Mouse (Mus musculus) intestine, embryonic 14.5 days (tissue): ENCODE measurements around the gene Ubash3b. TPM values are rescaled to one million over a fixed set of nuclear protein-coding genes. Genes with fewer than 3 reads are reported as not detected.

Experiments
- ATAC-seq: fragments of 200-750 bp; cut with Nextera tagmentation; replicated peaks from 2 replicates; pipeline ENCODE4 v1.8.0; 2017; ENCODE audit warnings: low read depth, moderate number of reproducible peaks, moderate TSS enrichment, moderate library complexity; ENCODE audit not compliant: low FRiP score, low TSS enrichment
- DNase-seq: peaks from one replicate; pipeline ENCODE4 v3.0.0-alpha.2; 2018; ENCODE audit warnings: low spot score
- H3K27ac ChIP-seq: fragments of 300-500 bp; sonication (generic); 2 replicates; pipeline ENCODE4 v1.5.1; 2014; ENCODE audit warnings: low read depth, mild to moderate bottlenecking, control low read depth
- H3K27me3 ChIP-seq: fragments of 300-500 bp; sonication (generic); replicated peaks from 2 replicates; pipeline ENCODE4 v1.6.1; 2014; ENCODE audit warnings: low read length, control low read depth; ENCODE audit not compliant: control insufficient read depth, insufficient read depth
- H3K36me3 ChIP-seq: fragments of 300-500 bp; sonication (generic); 2 replicates; pipeline ENCODE4 v1.6.1; 2014; ENCODE audit warnings: low read length, control low read depth; ENCODE audit not compliant: control insufficient read depth, insufficient read depth
- H3K4me1 ChIP-seq: fragments of 300-500 bp; sonication (generic); replicated peaks from 2 replicates; pipeline ENCODE4 v1.6.1; 2014; ENCODE audit warnings: low read length, control low read depth, mixed read lengths; ENCODE audit not compliant: control insufficient read depth, insufficient read depth
- H3K4me2 ChIP-seq: fragments of 300-500 bp; sonication (generic); 2 replicates; pipeline ENCODE4 v1.6.1; 2014; ENCODE audit warnings: low read length
- H3K4me3 ChIP-seq: fragments of 300-500 bp; sonication (generic); 2 replicates; pipeline ENCODE4 v1.5.1; 2014; ENCODE audit warnings: low read depth, low read length, control low read depth, mixed read lengths
- H3K9ac ChIP-seq: fragments of 300-500 bp; sonication (generic); 2 replicates; pipeline ENCODE4 v1.6.1; 2014; ENCODE audit warnings: mild to moderate bottlenecking, low read length
- H3K9me3 ChIP-seq: fragments of 300-500 bp; sonication (generic); 2 replicates; pipeline ENCODE4 v1.6.1; 2016; ENCODE audit warnings: low read length, control low read depth; ENCODE audit not compliant: control insufficient read depth
- WGBS: fragments of 180-500 bp; shearing (Covaris S2); extraction: QIAGEN DNeasy Blood & Tissue Kit; methylation state at CpG from one replicate; pipeline ENCODE4 v1.1.7; 2014; 5-methylcytosine and 5-hydroxymethylcytosine counted together
- polyA plus RNA-seq: library from polyadenylated mRNA; unstranded; fragments of >200 nt; fragmentation: Nextera tagmentation; extraction: Ambion mirVana; gene quantifications from 2 replicates; pipeline ENCODE4 v1.2.1, GENCODE M21; 2014

Ubash3b gene
- polyA plus RNA-seq, 1 experiment from 2014 or later = 5.5 TPM

DNA sequence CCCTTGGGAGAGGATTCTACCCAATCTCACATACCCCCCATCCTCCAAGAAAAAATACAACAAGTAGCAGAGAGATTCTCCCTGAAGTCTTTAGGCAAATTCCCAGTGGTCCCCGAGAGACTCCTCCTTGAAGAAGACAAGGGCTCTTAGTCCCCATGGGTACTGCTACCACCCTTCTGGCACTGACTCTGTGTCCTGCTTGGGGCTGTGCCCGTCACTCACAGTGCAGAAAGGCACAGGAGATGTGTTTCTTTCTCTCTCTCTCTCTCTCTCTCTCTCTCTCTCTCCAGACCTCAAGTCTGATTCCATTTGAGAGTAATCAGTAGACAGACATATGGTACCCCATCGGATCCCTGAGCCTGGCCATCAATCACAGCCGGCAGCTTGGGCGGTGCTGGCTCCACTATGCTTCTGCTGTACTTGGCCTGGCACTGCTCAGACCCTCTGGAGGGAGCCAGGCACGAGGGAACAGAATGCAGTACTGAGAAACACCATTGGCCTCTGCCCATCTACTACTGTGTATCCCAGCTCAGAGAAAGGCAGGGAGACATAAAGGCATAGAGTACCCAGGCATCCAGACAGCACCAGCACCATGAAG lies 12.3 kb downstream of the Ubash3b start:
- no peak overlapping the region for H3K4me2 ChIP-seq
- no peak overlapping the region for H3K27ac ChIP-seq
- DNase-seq = no peak
- no peak for ATAC-seq
- no peak overlapping the region for H3K9ac ChIP-seq
- no peak overlapping the region for H3K4me3 ChIP-seq
- H3K36me3 ChIP-seq = no peaks in the 10 kb centered on the region
- H3K27me3 ChIP-seq = no peaks in the 10 kb centered on the region
- H3K4me1 ChIP-seq = peaks cover 11% of the 10 kb centered on the region
- WGBS = 58% methylated on average over 6 of the region's 6 CpGs
- no peaks in the 10 kb centered on the region for H3K9me3 ChIP-seq

DNA sequence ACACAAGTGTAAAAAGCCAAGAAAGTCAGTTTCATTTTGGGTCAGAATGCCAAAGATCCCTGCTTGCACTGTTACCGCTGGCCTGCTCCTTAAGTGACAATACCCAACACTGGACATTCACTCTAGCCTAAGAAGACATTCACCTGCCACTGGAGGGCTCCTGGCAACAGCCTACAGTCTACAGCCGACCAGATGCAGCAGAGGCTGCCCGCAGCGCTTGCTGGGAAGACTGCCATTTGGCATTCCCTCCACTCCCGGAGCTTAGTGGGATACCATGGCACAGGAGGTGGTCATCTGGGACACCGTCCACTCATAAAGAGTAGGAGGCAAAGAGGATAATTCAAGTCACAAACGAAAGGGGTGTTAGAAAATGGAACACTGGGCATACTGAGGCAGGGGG lies 12.9 kb downstream of the Ubash3b start:
- Histone ChIP-seq H3K27ac (no peak overlapping the region), H3K27me3 (no peaks in the 10 kb centered on the region), H3K4me1 (peaks cover 11% of the 10 kb centered on the region), H3K36me3 (no peaks in the 10 kb centered on the region), H3K9me3 (no peaks in the 10 kb centered on the region), H3K9ac (no peak overlapping the region), H3K4me3 (no peak overlapping the region), H3K4me2 (no peak overlapping the region)
- 83% methylated on average over 7 of the region's 7 CpGs for WGBS
- no peak for DNase-seq
- ATAC-seq = no peak

DNA sequence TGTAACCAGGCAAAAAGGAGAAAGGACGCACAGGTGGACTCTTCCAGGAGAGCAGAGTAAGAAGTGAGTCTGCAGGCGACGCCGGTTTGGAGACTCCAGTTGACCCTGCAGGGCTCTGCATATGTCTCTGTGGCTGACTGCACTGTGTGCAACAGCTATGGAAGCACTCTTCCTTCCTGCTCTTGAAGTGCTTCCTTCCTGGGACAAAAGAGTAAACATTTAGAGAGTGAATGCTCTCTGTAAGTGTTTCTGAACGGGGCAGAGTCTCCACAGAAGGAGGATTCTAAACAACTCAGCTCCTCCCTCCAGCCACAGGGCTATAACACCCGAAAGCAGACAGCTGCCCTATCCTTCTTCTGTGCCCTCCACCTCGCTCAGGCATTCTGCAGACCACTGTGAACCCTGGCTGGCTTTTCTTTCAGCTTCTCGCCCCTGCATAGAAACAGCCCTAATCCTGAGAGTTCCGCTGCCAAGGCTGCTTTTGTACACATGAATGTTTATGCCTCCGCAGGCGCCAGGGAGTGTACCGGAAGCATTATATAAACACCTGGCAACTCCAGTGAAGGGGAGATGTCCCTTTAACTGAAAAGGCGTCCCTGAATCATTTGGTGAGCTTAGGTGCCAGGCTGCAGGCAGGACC lies 14.2 kb downstream of the Ubash3b start:
- DNase-seq (peak; percentile 54), ATAC-seq (no peak)
- Histone ChIP-seq H3K4me3 (no peak overlapping the region), H3K4me2 (peak overlapping the region; percentile 36), H3K27ac (peak overlapping the region; percentile 29; the same call in 1 of the 2 replicates), H3K27me3 (no peaks in the 10 kb centered on the region), H3K9ac (no peak overlapping the region), H3K36me3 (no peaks in the 10 kb centered on the region), H3K4me1 (peaks cover 11% of the 10 kb centered on the region), H3K9me3 (no peaks in the 10 kb centered on the region)
- 16% methylated on average over 13 of the region's 13 CpGs for WGBS

DNA sequence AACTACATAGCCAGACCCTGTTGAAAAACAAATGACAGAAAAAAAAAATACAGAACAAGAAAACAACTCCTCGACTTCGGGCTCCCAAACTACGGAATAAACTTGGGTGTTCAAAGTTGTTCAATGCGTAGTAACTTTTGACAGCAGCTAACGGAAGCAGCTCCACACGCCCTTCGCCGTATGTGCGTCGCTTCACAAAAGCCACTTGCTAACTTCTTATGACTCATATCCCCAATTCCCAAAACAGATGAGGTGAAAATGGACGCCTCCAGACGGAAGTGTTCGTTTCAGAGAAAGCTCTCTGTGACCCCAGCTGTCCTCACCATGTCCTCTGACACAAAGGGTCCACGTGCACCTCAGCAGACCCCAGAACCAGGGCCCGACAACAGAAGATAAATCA lies 17.7 kb downstream of the Ubash3b start:
- DNase-seq = no peak

DNA sequence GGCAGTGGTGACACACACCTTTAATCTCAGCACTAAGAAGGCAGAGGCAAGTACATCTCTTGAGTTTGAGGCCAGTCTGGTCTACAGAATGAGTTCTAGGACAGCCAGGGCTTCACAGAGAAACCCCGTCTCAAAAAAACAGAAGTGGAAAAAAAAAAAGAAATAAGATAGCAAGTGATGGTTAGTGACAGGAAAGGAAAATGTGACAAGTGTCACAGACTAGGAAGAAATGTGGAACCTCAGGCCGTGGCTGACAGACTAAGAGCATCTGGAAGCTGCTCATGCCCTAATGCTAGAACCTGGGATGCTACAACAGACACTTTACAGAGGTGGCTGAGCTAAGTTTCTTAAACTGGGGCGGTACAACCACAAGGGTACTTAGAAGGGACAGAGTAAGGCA lies 18.4 kb downstream of the Ubash3b start:
- DNase-seq (no peak), ATAC-seq (no peak)
- Histone ChIP-seq H3K9me3 (no peaks in the 10 kb centered on the region), H3K27ac (no peak overlapping the region), H3K36me3 (no peaks in the 10 kb centered on the region), H3K9ac (no peak overlapping the region), H3K27me3 (no peaks in the 10 kb centered on the region), H3K4me3 (no peak overlapping the region), H3K4me1 (peaks cover 11% of the 10 kb centered on the region), H3K4me2 (no peak overlapping the region)
- WGBS = 86% methylated on average over 3 of the region's 3 CpGs

More for the DNA sequence above, 17.7 kb downstream of the Ubash3b start:
- H3K4me1 ChIP-seq = peaks cover 11% of the 10 kb centered on the region
- H3K9me3 ChIP-seq = no peaks in the 10 kb centered on the region
- H3K27ac ChIP-seq = no peak overlapping the region
- 83% methylated on average over 15 of the region's 15 CpGs for WGBS
- no peaks in the 10 kb centered on the region for H3K27me3 ChIP-seq
- no peak for ATAC-seq
- H3K4me2 ChIP-seq = no peak overlapping the region
- H3K4me3 ChIP-seq = no peak overlapping the region
- H3K36me3 ChIP-seq = no peaks in the 10 kb centered on the region
- no peak overlapping the region for H3K9ac ChIP-seq

DNA sequence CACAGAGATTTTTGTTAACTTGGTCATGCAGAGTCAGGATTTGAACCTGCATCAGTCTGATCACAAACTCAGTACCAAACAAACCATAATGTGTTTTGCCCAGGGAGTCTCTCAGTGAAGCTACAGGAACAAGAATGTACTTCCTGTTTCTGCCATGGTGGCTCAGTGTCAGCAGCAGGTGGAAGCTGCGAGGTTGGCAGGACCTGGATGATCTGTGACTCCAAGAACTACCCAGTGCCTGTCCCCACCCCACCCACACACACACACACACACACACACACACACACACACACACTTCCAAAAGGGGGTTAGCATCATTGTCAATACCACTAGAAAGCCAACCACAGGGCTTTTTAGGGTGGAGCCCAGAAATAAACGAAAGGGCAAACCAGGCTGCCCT lies 20.5 kb downstream of the Ubash3b start:
- H3K27ac ChIP-seq = no peak overlapping the region
- no peaks in the 10 kb centered on the region for H3K9me3 ChIP-seq
- ATAC-seq (no peak), DNase-seq (no peak)
- H3K4me1 ChIP-seq = no peaks in the 10 kb centered on the region
- H3K27me3 ChIP-seq = no peaks in the 10 kb centered on the region
- 61% methylated on average over 2 of the region's 2 CpGs for WGBS
- no peak overlapping the region for H3K4me3 ChIP-seq
- H3K4me2 ChIP-seq = no peak overlapping the region
- no peak overlapping the region for H3K9ac ChIP-seq
- H3K36me3 ChIP-seq = no peaks in the 10 kb centered on the region

DNA sequence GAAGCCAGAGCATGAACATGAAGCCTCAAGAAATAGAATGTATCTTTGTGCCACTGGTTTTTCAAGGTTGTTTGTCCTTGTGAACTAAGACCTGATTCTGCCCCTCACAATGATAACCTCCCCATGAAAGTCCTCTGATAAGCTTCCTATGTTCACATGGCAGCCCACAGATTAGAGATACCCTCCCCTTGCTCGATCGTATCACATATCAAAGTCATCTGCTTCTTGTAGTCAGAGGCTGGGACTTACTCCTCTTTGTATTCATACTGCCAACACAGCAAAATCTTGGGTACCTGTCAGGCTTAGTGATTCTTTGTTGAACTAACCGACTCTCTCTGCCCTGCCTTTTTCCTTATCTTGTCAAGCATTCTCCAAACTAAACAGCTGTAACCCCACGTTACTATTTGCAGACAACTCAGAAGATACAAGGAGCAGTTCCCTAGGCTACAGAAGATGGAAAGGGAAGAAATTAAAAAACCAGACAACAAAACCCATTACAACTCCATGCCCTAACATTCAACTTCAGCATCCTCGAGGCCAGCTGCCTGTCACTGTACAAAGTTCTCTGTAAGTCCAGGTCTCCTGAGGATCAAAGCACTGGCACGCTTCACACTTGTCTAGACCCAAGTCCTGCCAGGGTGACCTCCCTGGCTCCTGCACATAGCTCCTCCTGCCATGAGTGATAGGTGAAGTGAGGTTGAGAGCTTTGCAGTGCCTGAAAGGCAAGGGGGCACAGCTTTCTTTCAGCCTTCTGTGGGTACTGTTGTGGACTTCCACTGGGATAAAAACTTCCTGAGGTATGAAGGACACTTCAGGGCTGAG lies 22.3 kb downstream of the Ubash3b start:
- Histone ChIP-seq H3K4me3 (no peak overlapping the region), H3K27ac (no peak overlapping the region), H3K27me3 (no peaks in the 10 kb centered on the region), H3K4me2 (no peak overlapping the region), H3K9me3 (no peaks in the 10 kb centered on the region), H3K36me3 (no peaks in the 10 kb centered on the region), H3K4me1 (no peaks in the 10 kb centered on the region), H3K9ac (no peak overlapping the region)
- 53% methylated on average over 6 of the region's 6 CpGs for WGBS
- DNase-seq = no peak
- no peak for ATAC-seq

DNA sequence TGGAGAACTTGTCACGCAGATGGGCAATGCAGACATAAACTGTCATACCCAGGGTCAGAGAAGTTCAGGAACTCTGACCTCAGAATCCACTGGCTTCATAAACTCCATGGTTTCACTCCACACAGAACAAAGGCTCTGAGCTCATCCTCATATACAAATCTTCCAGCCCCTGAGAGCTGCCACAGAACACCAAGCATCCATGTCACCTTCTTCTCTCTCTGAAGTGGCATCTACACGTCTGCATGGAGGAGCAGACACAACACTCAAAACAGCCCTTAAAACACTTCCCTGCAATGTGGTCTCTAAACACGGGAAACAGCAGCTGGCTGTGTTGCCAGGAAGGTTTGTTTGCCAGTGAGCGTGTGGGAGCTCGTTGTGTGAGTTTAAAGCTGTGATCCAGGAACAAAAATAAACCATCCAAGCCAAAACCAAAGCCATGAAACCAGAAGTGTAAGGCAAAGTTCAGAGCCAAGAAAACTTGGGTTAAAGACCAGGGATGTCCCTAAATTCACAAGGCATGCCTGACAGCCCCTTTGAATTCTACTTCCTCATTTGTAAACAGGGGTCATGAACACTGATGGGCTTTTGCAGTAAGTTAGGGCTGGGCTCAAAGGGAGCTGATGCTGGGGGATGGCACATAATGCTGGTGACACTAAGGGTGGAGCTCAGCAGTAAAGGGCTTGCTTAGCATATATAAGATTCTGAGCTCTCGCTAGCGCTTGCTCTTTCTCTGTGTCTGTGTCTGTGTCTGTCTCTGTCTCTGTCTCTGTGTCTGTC lies 24.6 kb downstream of the Ubash3b start:
- Histone ChIP-seq H3K4me3 (no peak overlapping the region), H3K27ac (no peak overlapping the region), H3K36me3 (no peaks in the 10 kb centered on the region), H3K9ac (no peak overlapping the region), H3K27me3 (no peaks in the 10 kb centered on the region), H3K4me2 (no peak overlapping the region), H3K9me3 (no peaks in the 10 kb centered on the region), H3K4me1 (no peaks in the 10 kb centered on the region)
- 46% methylated on average over 7 of the region's 7 CpGs for WGBS
- DNase-seq = no peak
- no peak for ATAC-seq
